Mouse (Mus musculus): ENCODE results near the gene Igsf21.
A peak's percentile ranks its signal among the peaks of the same experiment; 100 is the strongest.

Gene Igsf21

GRCm38 (mm10) chr4:140143178-140143577 lies 103.4 kb downstream of the Igsf21 start:
- no peak for DNase-seq

DNA sequence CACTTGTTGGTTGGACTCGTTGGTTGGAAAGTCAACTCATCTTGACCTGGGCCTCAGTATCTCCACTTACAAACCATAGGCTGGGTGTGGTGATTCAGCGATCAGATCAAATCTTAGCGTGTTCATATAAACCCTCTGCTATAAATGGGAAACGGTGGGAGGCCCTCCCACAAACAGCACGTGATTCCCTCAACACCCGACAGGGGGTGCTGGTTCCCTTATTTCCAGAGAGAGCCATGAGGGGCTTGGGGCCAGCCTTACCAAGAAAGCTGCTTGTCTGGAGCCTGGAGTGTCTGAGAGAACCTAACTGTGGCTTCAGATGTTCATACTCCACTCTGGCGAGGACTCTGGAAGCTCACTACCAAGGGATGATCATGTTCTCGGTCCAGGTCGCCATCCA lies 106.1 kb downstream of the Igsf21 start:
- peak; percentile 65 for DNase-seq

GRCm38 (mm10) chr4:140138846-140139245 lies 107.7 kb downstream of the Igsf21 start:
- no peak for DNase-seq

- DNase-seq: no peak
Observed at GRCm38 (mm10) chr4:140131625-140132321, 114.8 kb downstream of the Igsf21 start.

GRCm38 (mm10) chr4:140131201-140131600 lies 115.4 kb downstream of the Igsf21 start:
- no peak for DNase-seq

DNA sequence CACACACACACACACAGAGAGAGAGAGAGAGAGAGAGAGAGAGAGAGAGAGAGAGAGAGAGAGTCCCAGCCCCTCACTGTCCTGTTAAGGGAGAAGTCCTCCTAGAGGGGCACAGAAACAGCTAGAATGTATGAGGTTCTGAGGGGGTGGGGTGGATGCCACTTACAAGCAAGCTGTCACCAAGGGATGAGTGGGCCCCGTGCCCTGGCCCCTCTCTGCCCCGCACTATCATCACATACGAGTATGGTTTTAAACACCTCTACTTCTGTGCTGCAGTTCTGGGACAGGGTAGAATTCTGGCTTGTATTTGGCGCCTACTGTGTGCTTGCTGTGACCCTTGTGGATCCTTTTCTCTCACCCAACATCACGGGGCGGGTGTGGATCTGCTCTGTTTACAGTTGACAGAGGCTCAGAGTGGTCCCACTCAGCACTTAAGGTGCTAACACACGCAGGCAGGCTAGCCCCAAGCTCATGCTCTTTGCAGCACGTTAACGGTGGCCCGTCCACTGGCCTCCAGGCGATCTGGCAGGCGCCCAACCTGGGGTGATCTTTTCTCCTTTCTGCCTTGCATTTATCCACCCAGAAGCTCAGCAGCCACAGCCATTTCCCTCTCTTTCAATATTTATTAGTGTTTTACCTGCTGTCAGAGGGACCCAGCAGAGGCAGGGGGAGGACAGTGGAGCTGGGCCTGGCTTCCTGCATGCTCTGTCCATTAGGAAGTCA lies 116.9 kb downstream of the Igsf21 start:
- no peak for DNase-seq

- DNase-seq: no peak
Observed at GRCm38 (mm10) chr4:140128116-140128515, 118.5 kb downstream of the Igsf21 start.

GRCm38 (mm10) chr4:140125806-140126205 lies 120.8 kb downstream of the Igsf21 start:
- no peak for DNase-seq

GRCm38 (mm10) chr4:140122534-140122933 lies 124.0 kb downstream of the Igsf21 start:
- DNase-seq: no peak

GRCm38 (mm10) chr4:140117275-140117691 lies 129.3 kb downstream of the Igsf21 start:
- DNase-seq: no peak

DNA sequence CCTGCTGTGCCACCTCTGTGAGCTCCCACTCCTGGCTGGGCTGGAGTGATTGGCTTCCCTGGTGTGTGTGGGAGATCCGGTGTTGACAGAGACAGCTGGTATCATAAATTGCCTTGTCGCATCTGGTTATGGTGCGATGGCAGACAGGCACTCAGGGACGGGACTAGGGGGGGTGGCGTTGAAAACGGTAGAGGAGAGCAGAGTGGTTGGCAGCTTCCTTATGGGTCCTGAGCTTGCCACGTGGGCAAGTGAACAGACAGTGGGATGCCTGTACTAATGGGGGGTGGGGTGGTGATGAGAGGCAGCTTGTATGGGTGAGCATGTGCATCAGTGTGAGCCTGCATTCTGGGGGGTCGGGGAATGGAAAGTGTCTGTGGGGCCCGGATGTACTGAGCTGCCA lies 130.8 kb downstream of the Igsf21 start:
- no peak for DNase-seq

- DNase-seq: no peak
Observed at GRCm38 (mm10) chr4:140115053-140115452, 131.5 kb downstream of the Igsf21 start.

DNA sequence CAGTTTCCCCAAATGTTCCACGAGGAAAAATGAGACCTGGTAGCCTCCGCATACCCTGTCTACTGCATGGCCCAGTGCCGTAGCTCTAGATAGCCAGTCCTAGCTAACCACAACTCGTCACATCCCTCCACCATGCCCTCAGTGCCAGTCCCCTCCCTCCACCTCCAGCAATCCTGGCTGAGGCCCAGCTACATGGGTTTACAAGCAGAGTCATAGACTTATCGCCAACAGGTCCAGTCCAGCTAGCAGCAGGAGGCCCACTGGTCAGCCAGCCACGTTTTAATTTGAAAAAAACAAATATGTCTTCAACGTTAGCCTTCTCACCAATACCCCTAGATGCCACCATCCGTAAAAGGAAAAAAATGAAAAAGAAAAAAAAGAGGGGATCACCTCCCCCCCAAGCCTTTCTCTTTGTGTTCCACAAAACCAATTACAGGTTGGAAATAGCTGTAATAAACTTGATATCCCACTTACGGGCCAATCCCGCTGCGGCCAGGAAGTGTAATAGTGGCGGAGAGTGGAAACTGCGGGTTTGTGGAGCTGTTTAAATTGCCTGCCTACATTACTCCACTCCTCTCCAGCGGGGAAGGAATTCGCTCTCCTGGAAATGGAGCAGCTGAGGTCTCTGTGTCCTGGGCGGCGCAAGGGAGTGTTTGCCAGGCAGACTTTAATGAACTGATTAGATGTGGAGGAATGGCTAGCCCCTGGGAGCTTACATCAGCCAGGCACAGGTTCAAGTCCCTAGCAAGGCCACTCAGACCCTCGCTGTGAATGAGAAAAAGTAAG lies 132.7 kb downstream of the Igsf21 start:
- no peak for DNase-seq

GRCm38 (mm10) chr4:140109626-140109948 lies 137.0 kb downstream of the Igsf21 start:
- no peak for DNase-seq

- DNase-seq: no peak
Observed at GRCm38 (mm10) chr4:140108871-140109625, 137.5 kb downstream of the Igsf21 start.

DNA sequence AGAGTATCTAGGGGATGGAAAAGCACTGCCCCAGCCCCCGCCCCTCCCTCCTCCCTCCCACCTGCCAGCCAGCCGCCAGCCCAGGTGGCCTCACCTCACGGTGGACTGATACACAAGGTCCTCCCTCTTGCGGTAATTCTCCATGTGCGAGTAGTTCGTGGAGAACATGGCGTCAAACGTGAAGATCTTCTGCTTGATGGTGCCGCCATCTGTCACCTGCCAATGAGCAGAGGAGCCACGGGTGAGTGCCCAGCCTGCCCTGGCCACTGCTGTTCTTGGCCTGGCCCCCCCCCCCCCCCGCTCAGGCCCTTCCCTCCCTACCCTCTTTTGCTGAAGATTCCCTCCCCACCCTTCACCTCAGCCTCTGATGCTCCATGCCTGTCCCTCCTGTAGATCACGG lies 139.4 kb downstream of the Igsf21 start:
- DNase-seq: no peak

GRCm38 (mm10) chr4:140104795-140105194 lies 141.8 kb downstream of the Igsf21 start:
- DNase-seq: no peak

- no peak for DNase-seq
Observed at GRCm38 (mm10) chr4:140103341-140104027, 143.1 kb downstream of the Igsf21 start.

GRCm38 (mm10) chr4:140102581-140103200 lies 143.9 kb downstream of the Igsf21 start:
- DNase-seq: no peak

DNA sequence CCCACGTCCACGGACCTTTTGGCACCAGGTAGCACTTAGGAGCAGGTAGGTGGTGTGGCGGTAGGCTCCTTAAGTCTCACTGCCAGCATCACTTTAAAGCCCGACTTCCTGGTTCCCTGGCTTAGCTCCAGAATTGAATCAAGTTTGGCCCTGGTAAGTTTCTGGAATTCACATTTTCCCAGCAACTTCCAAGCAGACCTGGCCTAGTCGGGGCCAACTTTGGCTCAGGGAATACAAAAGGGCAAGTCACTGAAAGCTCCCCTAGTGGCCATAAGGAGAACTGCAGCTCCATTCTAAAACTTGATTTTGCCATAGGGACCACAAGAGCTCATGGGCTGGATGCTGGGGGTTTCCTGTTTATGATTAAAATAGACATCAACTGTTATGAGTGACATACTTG lies 145.5 kb downstream of the Igsf21 start:
- DNase-seq: peak; percentile 20

GRCm38 (mm10) chr4:140100141-140100540 lies 146.4 kb downstream of the Igsf21 start:
- DNase-seq: peak; percentile 54

DNA sequence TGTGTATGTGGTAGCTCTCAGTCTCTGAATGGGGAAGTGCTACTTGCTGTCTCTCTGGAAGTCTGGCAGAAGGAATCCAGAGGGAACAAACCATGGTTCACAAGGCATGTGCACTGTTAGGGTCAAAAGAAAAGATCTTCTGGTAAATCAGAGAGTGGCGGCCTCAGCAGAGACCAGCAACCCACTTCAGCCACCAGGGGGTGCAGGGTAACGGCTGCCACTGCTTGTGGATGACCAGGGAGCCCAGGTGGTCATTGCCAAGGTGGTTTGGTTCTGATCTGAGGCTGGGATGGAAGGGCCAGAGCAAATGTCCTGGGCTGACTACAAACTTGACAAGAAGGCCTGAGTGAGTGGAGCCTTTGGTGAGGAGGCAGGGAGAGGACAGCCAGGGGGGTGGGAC lies 150.3 kb downstream of the Igsf21 start:
- DNase-seq: no peak

All from thymus, postnatal 4 days (tissue).